Mouse (Mus musculus) C3H10T1/2 (cell line): Measurements from ENCODE around the gene Mpg. TPM values are rescaled to one million over a fixed set of nuclear protein-coding genes. Genes with fewer than 3 reads are reported as not detected.

Source experiments
- polyA plus RNA-seq, 2 experiments: library from polyadenylated mRNA; unstranded; fragments of >200 nt; fragmentation: generic; extraction: Trizol; gene quantifications; one replicate each; pipeline ENCODE4 v1.2.1; 2012; ENCODE audit warnings: missing spikeins in 2 of 2

Mpg gene
- polyA plus RNA-seq = 10 to 100 TPM; 17.6 to 32.0 TPM

GRCm38 (mm10) chr11:32226124-32226871 lies at the start of gene Mpg:
Gene Mpg, plus strand, starts transcription at chr11:32226505.

GRCm38 (mm10) chr11:32200075-32200601 lies 26.2 kb upstream of the Mpg start, which contains the start of gene Il9r:
Gene Il9r, minus strand, starts transcription at chr11:32200279.

GRCm38 (mm10) chr11:32205058-32205873 lies 21.0 kb upstream of the Mpg start, which contains the start of gene Snrnp25:
Gene Snrnp25, plus strand, starts transcription at chr11:32205415.

GRCm38 (mm10) chr11:32221951-32222409 lies 4.3 kb upstream of the Mpg start, which contains the start of gene Rhbdf1:
Gene Rhbdf1, minus strand, starts transcription at chr11:32222300.

GRCm38 (mm10) chr11:32267188-32267884 lies 41.0 kb downstream of the Mpg start, which contains the start of gene Nprl3:
Gene Nprl3, minus strand, starts transcription at chr11:32267707.

GRCm38 (mm10) chr11:32276347-32276746 lies 50.0 kb downstream of the Mpg start, which contains the start of gene Hba-x:
Gene Hba-x, plus strand, starts transcription at chr11:32276400.

Other genes with a start within 250 kb of the Mpg start
- gene Nsg2, start 226.0 kb upstream of the Mpg start, polyA plus RNA-seq = under 1 TPM in 1 of 2 experiments, not detected in 1; 0.04 TPM
- under 1 TPM; 0.02 to 0.06 TPM for gene Il9r, start 26.2 kb upstream of the Mpg start, polyA plus RNA-seq
- 100 to 1,000 TPM in 1 of 2 experiments, 10 to 100 TPM in 1; 76.3 to 132 TPM for gene Snrnp25, start 21.1 kb upstream of the Mpg start, polyA plus RNA-seq
- gene Rhbdf1, start 4.2 kb upstream of the Mpg start, polyA plus RNA-seq = 10 to 100 TPM; 30.1 to 67.3 TPM
- 10 to 100 TPM; 15.6 to 35.0 TPM for gene Nprl3, start 41.2 kb downstream of the Mpg start, polyA plus RNA-seq
- gene Hba-x, start 49.9 kb downstream of the Mpg start, polyA plus RNA-seq = not detected
- 1 to 10 TPM in 1 of 2 experiments, under 1 TPM in 1; 0.85 to 5.6 TPM for gene Hba-a1, start 57.0 kb downstream of the Mpg start, polyA plus RNA-seq
- not detected for gene Hbq1b, start 60.5 kb downstream of the Mpg start, polyA plus RNA-seq
- under 1 TPM in 1 of 2 experiments, not detected in 1; 0.39 TPM for gene Hba-a2, start 70.0 kb downstream of the Mpg start, polyA plus RNA-seq
- not detected for gene Hbq1a, start 73.6 kb downstream of the Mpg start, polyA plus RNA-seq
- 10 to 100 TPM in 1 of 2 experiments, 1 to 10 TPM in 1; 9.7 to 47.5 TPM for gene Sh3pxd2b, start 121.3 kb downstream of the Mpg start, polyA plus RNA-seq
- 10 to 100 TPM in 1 of 2 experiments, 1 to 10 TPM in 1; 2.9 to 26.7 TPM for gene Ubtd2, start 228.9 kb downstream of the Mpg start, polyA plus RNA-seq